Mouse (Mus musculus) testis, postnatal 14 days (tissue): Measurements from ENCODE around the gene Avpr2.

Experiments
- DNase-seq: peaks from one replicate; pipeline ENCODE4 v3.0.0; 2021; ENCODE audit warnings: low spot score

The Avpr2 gene

DNA sequence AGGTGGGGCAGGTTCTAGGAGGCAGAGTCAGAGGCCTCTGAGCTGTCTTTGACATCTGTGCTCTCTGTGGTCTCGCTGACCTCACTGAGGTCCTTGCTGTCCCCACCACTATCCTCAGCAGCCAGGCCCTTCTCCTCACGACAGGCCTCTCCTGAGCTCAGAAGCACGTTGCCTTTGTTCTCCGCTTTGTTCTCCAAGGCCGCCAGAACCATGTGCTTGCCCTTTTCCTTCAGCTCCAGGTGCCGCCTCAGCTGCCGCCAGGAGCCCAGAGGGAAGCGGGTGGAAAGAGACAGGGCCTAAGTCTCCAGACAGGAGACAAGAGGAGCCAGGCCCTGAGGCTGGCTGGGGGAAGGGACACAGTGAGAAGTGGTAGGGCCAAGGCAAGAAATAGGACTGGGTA lies 25.0 kb downstream of the Avpr2 start:
- no peak for DNase-seq

DNA sequence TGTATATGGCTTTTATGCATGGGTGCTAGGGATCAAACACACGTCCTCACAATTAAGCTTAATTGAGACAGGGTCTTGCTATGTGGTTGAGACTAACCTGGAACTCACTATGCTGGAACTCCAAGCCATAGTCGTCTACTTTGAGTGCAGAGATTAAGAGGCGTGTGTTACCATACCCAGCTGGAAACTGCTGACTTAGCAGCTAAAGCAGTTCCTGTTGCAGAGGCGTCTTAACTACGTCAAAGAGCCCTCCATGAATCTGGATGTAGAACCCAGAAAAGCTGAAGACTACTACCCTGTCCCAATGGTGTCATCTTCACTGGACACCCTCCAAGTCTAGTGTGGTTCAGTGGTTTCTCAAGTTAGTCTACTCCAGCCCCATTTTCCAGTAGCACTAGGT lies 26.7 kb downstream of the Avpr2 start:
- no peak for DNase-seq

GRCm38 (mm10) chrX:73921285-73921822 lies 29.5 kb downstream of the Avpr2 start:
- no peak for DNase-seq

- peak; percentile 85 for DNase-seq
Measured at GRCm38 (mm10) chrX:73921823-73922549, 30.1 kb downstream of the Avpr2 start, which contains the start of the genes Arhgap4 and Naa10. Gene Arhgap4, minus strand, starts transcription at chrX:73921870. Gene Naa10, minus strand, starts transcription at chrX:73921944.

DNA sequence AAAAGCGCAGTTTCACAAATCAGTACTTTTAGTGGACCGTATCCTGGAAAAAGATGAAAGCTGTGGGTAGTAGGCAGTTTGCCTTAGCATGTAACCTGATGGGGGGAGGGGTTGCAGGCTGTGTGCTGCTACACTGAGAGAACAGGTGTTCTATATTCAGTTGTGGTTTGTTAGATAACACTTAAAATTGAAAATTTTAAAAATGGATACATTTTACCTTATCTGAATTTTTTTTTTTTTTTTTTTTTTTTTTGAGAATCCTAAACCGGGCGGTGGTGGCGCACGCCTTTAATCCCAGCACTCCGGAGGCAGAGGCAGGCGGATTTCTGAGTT lies 30.6 kb downstream of the Avpr2 start:
- peak; percentile 19 for DNase-seq

- DNase-seq: peak; percentile 49
Measured at GRCm38 (mm10) chrX:73930402-73931062, 38.6 kb downstream of the Avpr2 start, which contains the start of gene Renbp. Gene Renbp, minus strand, starts transcription at chrX:73930850.

- DNase-seq: no peak
Measured at GRCm38 (mm10) chrX:73931871-73932270, 40.0 kb downstream of the Avpr2 start.

- DNase-seq: no peak
Measured at GRCm38 (mm10) chrX:73941860-73942259, 50.0 kb downstream of the Avpr2 start.

GRCm38 (mm10) chrX:73942294-73942693 lies 50.4 kb downstream of the Avpr2 start:
- no peak for DNase-seq
